Mouse (Mus musculus) adrenal gland, adult (tissue): Measurements from ENCODE around the gene Rnf5.

ENCODE experiments used
- DNase-seq, 2 experiments: peaks; one replicate each; pipeline ENCODE4 v3.0.0; 2022 to 2023; ENCODE audit warnings: low spot score in 1 of 2; ENCODE audit not compliant: inconsistent age in 2 of 2

Gene Rnf5

DNA sequence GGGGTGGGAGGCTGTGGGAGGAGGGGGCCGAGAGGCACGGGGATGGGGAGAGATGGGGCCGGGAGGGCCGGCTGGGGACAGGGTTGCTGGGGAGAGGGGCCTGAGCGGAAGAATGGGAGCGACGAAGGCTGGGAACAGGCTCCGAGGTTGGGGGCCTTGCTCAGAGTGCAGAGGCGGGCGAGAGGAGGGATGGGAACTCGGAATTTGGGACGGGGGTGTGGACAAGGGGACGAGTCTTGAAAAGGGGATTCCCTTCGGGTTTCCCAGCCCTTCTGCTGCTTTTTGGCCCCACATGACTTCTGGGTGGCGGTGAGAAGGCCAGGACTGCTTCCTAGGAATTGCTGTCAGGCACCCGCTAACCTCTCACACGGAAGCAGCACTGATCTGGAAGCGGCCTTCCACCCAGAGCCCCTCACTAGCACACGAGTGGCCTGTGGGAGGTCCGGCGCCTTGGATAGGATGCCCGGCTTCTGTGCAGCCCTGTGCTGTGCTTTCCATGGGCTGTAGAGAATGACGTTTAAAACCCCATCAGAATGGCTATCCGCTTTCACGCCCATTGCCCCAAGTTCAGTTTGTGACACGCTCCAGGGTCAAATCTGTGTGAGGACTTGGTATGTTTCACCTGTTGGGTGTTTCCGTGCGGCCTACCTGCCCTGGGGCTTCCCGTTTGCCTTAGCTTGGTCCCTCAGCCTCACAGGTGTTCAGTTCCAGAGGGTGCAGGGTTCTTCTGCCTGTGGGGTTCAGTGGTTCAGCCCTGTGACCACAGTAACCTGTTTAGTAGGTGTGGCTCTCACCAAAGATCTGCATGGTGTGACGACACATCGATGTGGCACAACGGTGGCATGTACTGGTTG lies 2.9 kb upstream of the Rnf5 start:
- peak; percentile 52 to 69 for DNase-seq

DNA sequence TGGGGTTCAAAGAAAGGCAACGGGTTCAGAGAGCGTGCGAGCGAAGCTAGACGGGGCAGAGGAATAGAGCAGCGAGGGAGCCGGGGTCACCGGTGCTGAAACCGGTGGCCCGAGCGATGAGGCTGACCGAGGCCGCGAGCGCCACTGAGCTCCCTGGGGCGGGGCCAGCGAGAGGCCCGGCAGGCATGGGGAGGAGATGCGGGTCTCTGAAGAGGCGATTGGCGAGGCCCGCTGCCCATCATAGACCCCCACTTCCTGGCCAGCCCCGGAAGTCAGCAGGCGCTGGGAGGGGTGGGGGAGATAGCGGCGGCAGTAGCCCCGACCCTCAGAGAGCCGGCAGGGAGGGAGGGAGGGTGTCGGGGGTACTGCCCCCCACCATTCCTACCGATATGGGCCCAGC lies 2.1 kb upstream of the Rnf5 start:
- peak; percentile 98 to 99 for DNase-seq

DNA sequence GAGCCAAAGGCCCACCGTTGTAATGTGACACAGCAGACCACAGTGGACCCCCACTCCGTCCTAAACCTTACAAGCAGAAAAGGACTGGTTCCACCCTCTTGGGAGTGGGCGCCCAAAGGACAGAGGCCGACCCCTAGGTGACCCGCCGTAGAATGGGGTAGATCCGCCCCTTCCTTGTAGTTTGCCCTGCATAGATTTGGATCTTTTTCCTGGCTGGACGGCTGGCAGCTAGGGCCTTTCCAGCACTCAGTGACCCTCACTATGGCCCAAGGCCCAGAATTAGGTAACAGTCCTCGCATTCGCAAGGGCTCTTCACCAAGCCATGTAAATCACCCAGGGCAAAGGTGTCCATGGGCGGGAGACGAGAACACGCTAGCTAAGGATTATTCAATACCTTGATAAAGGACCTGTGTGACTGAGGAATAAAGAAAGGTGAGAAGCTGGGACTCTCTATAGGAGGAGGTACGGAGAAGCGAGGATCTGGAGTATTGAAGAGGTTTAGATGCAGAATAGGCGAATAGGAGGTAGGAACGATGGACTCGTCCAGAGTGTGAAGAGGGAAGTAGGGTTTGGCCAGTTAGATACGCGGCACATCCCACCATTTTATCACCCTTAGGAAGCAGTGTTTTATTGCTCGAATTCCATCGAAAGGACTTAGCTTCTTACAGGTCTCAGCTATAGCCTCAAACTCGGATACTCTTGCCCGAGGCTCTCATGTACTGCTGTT lies 1.2 kb upstream of the Rnf5 start:
- DNase-seq = peak; percentile 82 to 94

DNA sequence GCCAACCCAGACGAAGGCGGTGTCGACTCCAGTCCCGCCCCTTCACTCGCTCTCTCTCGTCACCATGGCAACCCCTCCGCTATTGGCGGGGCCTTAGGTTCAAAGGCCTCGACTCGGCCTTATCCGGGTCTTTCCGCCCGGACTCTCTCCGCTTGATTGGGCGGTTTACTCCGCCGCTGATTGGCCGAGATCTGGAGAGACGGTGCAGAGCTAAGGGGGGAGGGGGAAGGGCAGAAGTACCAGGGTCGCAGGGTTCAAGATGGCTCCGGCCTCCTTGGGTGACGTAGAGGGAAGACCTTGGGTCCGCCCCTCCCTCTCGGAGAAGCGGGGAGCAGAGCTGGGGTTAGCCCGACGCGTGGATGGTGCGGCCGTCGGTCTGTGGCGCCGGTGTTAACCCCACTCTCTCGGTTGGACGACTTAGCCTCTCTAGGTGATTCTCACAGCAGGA lies 595 bp upstream of the Rnf5 start, which contains the start of gene Agpat1:
Gene Agpat1 (plus strand): TSS at position 202 of the 448 bp plus-strand sequence.
- DNase-seq = peak; percentile 99

DNA sequence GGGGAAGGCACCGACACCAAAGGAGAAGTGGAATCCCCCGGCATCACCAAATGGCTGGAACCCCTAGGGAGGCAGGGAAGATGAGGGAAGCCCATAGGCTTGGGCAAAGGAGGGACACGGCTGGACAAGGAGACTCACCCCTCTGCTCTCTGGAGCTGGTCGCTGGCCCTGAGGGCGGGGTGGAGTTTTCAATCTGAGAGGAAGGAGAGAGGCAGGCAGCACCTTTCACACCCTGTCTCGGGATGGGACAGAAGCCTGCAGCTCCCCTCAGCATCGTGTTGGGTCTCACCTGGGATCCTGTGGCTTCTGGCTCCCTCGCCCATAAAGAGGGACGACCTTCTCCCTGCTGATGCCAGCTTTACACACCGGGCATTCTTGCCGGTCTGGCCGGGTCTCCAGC lies 1.7 kb downstream of the Rnf5 start:
- peak; percentile 30 to 56 for DNase-seq

DNA sequence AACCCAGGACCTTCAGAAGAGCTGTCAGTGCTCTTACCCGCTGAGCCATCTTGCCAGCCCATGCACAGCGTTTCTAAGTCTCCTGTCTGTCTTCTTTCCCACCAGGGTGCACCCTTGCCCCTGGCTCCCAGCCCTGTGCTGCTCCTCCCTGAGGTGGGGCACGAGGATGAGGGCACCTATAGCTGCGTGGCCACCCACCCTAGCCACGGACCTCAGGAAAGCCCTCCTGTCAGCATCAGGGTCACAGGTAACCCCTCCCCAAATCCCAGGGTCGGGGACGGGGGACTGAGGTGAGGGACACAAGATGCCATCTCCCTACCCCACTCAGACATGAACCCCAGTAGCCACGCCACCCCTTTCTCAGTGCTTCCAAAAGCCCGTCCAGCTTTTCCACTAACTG lies 3.6 kb downstream of the Rnf5 start:
- peak; percentile 21 to 43 for DNase-seq

DNA sequence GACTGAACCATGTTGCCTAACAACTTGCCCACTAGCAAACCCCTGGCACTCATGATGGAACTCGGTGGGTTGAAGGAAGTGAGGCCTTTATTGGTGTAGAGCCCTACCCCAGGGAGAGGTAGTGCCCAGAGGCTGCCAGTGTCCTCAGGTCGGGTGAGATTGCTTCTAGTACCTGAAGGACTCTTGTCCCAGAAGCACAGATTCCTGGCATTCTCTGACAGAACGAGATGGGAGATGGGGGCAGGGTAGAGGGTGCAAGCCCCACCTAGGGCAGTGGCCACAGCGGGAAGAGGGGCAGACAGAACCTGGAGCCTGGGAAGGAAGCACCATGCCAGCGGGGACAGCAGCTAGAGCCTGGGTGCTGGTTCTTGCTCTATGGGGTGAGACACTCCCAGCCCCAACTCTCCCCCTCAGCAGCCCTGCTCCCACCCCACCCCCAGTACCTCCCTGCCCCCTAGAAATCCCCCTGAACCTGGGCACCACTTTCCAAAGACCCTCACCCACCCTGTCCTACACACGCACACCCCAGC lies 5.9 kb downstream of the Rnf5 start, which contains the start of gene Ager:
Gene Ager (plus strand): TSS at position 297 of the 530 bp plus-strand sequence.
- peak in 1 of 2 experiments; percentile 46 for DNase-seq

DNA sequence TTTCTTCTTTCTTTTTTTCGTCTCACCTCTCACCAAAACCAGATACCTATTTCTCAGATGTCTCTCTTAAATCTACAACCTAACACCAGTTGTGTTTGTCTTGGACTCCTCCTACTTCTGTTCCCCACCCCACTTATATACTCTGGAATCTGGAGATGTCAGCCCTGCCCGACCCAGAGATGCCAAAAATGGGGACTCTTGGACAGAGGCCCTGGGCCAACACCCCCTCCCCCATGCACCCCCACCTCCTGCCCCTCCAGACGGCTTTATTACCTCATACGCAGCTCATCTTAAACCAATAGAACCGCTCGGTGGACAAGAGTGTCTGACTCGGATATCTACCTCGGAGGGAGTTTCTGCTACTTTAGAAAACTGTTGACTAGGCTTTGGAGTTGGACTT lies 7.4 kb downstream of the Rnf5 start:
- no peak for DNase-seq

DNA sequence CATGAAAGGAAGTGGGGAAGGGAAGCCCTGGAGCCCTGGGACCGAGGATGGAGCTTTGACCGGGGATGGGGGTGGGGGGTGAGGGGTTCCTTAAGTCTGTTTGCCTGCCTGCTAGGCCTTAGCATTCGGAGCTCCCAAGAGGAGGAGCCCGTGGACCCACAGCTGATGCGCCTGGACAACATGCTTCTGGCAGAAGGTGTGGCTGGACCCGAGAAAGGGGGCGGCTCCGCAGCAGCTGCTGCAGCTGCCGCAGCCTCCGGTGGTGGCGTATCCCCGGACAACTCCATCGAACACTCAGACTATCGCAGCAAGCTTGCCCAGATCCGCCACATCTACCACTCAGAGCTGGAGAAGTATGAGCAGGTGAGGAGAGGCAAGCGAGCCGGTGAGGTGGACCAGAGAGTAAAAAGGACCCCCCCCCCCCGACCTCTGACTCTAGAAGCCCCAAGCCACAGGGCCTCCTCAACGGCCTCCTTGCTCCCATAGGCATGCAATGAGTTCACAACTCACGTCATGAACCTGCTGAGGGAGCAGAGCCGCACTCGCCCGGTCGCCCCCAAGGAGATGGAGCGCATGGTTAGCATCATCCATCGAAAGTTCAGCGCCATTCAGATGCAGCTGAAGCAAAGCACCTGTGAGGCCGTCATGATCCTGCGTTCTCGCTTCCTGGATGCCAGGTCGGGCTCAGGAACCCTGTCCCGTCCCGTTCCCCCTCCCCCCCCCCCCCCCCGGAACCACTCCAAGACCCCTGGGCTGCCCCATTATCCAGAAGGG lies 9.6 kb downstream of the Rnf5 start:
- peak; percentile 34 to 54 for DNase-seq

DNA sequence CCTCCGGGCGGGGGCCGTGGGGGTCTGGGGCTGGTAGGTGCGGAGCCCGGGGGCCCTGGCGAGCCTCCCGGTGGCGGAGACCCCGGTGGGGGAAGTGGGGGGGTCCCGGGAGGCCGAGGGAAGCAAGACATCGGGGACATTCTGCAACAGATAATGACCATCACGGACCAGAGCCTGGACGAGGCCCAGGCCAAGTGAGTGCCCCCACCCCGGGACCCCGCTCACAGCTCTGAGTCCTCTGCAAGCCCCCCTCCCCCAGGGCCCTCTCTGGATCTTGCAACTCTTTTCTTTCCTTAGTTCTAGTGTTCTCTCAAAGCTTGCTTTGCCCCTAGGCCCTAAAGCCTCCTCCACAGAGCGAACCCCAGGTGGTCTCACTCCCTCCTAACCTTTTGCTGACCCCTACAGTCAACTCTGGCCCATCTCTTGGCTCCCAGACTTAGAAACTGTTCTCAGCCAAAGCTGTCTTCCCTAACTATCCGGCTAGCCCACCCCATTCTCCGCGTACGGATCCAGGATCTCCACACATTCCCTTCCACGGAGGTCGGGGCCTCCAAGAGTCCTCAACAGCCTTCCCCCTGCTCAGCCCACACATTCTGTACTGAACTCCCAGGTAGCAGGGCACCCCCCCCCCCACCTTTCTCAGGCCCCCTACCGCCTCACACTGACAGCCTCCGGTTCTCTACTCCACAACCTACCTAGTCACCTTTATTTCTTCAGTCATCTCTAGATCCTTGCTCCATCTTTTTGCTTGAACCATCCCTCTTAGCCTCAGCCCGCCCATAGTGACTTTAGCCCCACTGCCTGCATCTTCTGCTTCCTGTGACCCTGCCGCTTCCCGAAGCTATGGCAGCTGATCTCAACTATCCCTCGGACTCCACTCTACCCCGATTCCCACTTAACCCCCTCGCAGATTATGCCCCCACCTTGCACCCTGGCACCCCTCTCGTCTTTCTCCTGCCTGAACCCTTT lies 10.6 kb downstream of the Rnf5 start:
- peak; percentile 56 to 78 for DNase-seq

DNA sequence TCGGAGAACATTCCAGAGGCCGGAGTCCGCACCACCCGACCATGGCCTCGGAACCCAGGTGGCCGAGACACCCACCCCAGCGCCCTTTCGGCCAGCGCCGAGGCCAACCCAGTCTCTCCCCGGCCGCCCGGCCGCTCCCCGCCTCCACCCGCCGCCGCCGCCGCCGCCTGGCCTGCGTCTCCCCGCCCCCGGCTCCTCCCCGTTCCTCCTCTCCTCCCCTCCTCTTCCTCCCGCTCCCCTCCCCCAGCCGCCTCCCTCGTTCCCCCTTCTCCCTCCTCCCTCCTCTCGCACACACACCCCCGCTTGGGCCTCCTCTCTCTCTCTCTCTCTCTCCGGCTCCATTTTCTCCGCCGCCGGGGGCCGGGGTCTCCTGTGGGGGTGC lies 11.5 kb downstream of the Rnf5 start:
- peak; percentile 92 to 96 for DNase-seq

DNA sequence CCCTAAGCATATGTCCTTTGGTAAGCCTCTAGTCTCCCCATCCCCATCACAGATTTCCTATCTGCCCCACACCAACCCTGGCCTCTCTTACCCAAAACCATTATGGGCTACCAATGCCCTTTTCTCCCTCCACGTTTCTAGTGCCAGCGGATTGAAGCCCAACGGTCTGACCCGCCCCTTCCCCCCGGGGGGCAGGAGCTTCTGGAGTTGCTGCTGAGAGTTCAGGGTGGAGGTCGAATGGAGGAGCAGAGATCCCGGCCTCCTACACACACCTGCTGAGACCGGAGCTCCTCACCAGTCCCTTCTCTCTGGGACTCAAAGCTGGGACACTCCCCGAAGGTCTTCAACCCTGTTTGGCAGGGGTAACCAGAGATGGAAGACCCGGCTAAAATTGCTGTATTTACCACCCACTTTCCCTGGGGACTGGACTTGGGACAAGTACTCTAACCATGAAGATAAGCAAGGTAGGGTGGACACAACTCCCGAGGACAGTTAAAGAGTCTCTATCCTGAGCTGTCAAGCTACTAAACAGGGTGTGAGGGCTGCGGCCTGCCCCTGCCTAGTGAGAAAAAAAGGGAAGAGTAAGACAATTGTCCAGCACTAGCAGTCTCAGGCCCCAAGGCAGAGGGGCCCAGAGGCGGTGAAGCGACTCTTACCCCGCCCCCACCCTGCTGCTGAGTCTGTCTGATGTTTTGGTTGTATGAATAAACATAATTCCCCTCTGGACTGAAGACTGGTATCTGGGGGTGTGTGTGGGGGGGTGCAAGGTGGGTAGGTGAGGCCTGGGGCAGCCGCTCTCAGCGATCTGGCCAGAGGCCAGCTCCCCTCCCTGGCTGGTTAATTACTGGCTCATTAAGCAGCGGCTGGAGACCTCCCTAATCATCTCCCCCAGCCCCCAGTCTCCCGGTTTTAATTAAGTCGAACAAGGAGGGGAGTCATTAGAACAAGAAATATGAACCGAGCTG lies 12.2 kb downstream of the Rnf5 start, which contains the start of gene Pbx2:
Gene Pbx2 (plus strand): TSS at position 238 of the 965 bp plus-strand sequence.
- DNase-seq = peak; percentile 37 to 72

DNA sequence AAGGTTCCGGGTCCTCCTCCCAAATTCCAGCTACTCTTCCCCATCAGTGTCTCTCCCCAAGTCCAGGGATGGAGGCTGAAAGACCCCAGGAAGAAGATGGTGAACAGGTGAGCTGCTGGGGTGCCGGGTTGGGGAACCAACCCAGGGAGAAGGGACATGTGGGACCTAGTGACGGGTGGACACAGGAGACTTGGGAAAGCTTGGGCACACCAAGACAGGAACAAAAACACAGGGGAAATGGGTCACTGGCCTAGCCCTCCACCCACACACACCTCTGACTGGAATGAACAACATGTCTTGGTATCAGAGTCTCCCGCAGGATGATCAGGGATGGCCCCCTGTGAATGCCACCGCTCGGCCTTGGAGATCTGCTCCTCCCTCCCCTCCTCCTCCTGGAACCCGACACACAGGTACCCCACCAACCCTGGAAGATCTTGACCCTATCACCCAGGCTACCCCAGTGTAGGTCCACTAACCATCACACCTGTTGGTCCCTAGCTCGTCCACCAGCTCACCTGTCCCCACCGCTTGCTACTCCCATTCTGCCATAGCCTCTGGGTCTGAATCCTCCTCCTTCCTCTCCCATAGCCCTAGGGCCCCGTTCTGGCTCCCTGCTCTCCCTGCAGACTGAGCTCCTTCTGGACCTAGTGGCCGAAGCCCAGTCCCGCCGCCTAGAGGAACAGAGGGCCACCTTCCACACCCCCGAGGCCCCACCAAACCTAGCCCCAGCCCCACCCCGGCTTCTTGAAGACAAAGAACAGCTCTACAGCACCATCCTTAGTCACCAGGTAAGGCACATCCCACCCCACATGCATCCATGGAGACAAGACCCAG lies 13.1 kb downstream of the Rnf5 start:
- DNase-seq = peak; percentile 38 to 58

DNA sequence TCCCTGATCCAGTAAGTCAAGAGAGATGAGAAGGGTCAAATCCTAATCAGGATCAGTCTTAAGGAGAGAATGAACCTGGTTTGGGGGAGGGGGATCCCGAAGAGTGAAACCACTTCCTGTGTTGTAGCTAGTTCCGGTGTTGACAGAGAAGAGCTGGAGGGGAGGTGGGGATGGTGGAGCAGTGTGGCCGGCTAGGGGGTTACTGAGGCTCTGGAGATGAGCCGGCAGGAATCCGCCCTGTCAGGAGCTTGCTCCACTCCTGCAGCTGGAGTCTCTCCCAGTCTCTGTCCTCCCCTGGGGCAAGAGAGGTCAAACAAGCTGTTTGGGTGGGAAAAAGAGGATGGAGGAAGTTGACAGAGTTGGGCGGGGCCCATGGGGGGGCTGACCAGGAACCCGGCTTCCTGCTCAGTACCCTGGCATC lies 13.8 kb downstream of the Rnf5 start, which contains the start of gene Gpsm3:
Gene Gpsm3 (plus strand): TSS at position 126 of the 421 bp plus-strand sequence.
- peak; percentile 54 to 74 for DNase-seq

DNA sequence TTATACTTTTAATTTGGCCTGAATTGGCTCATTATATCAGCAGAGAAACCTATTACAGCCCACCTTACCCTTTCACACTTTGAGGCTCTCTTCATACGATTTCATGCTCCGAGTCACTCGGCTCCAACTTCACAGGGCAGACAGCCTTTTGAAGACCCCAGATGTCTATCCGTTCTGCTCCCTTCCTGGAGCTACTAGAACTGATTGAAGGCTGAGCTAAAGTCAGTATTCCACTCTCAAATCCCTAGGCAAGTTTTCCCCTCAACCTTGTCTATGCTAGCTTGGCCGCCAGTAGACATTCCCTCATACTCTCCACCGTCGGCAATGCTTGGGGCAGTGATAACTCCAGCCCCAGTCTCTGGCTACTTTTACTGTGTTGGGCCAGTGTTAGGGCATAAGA lies 14.3 kb downstream of the Rnf5 start:
- DNase-seq = peak in 1 of 2 experiments; percentile 35

DNA sequence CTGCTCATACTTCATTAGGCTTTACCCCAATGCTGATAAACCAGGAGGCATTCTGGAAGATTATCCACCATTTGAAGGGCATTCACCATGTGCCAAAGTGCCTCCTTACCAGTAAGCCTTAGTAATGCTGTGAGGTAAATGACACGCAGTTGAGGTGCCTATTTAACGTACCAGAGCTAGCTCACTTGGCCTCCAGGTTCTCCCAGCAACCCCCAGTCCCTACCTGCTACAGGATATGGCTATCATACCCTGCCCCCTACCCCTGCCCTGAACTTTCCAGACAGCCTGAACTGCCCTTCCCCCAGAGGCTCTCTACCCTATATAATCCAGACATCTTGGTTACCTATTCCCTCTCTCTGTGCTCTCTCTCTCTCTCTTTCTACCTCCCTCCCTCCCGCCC lies 14.7 kb downstream of the Rnf5 start:
- DNase-seq = peak in 1 of 2 experiments; percentile 42

DNA sequence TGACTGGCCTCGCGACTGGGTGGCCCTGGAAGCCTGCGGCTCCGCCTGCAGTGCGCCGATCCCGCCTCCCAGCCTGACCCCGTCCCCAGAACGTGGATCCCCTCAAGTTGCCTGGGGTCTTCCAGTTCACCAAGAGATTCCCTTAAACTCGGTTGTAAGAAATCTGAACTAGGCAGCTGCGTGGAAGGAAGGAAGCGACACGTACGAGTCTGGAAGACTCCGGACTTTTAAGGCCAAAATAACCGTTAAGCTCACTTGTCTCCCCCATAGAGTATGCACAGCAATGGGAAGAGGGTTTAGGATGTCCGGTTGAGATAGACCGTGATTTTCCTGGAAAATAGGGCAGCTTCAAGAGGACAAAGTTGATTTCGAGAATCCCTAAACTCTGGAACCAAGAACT lies 15.7 kb downstream of the Rnf5 start:
- no peak for DNase-seq

DNA sequence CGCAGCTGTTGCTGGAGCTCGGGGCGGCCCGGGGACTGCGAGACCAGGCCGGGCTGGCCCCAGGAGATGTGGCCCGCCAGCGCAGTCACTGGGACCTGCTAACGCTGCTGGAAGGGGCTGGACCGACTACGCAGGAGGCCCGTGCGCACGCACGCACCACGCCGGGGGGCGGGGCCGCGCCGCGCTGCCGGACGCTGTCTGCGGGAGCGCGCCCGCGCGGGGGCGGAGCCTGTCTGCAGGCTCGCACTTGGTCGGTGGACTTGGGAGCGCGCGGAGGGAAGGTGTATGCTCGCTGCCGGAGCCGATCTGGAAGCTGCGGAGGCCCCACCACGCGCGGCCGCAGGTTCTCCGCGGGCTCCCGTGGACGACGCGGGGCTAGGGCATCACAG lies 16.1 kb downstream of the Rnf5 start:
- DNase-seq = peak; percentile 98 to 99
